Mouse (Mus musculus) C2C12 (cell line): Measurements from ENCODE around the gene Gtdc1.

Experiments used
- CEBPB ChIP-seq: IDR thresholded peaks from one replicate; pipeline ENCODE4 v1.6.1; 2011; ENCODE audit warnings: low read depth, mild to moderate bottlenecking, control low read depth, moderate library complexity
- CTCF ChIP-seq: IDR thresholded peaks from one replicate; pipeline ENCODE4 v1.5.1; 2011; ENCODE audit not compliant: control insufficient read depth, insufficient read depth, insufficient read length
- MAX ChIP-seq: IDR thresholded peaks from one replicate; pipeline ENCODE4 v1.6.1; 2011; ENCODE audit warnings: mild to moderate bottlenecking, control low read depth
- MYOD1 ChIP-seq: IDR thresholded peaks from one replicate; pipeline ENCODE4 v1.6.1; 2011; ENCODE audit warnings: low read depth; ENCODE audit not compliant: control insufficient read depth, insufficient read length
- MYOG ChIP-seq: IDR thresholded peaks from one replicate; pipeline ENCODE4 v1.6.1; 2011; ENCODE audit not compliant: control insufficient read depth, insufficient read length; ENCODE audit errors: extremely low read depth
- USF1 ChIP-seq: IDR thresholded peaks from one replicate; pipeline ENCODE4 v1.6.1; 2011; ENCODE audit warnings: low read depth, mild to moderate bottlenecking, control low read depth, moderate library complexity

GRCm38 (mm10) chr2:44535760-44536159, 391.7 kb downstream of the Gtdc1 start:
- TF ChIP-seq CTCF (no peak), USF1 (no peak), MYOG (no peak), CEBPB (no peak), MYOD1 (no peak), MAX (no peak)
